Mouse (Mus musculus) embryo, embryonic 10 days (tissue): Measurements from ENCODE around the gene Adh1.

Experiments used
- DNase-seq: peaks from one replicate; pipeline ENCODE4 v3.0.0-alpha.2; 2015; ENCODE audit warnings: low spot score

Adh1 gene

GRCm38 (mm10) chr3:138260721-138261669, at the start of gene Adh1:
Gene Adh1 (plus strand): TSS chr3:138260991.
- no peak for DNase-seq

DNA sequence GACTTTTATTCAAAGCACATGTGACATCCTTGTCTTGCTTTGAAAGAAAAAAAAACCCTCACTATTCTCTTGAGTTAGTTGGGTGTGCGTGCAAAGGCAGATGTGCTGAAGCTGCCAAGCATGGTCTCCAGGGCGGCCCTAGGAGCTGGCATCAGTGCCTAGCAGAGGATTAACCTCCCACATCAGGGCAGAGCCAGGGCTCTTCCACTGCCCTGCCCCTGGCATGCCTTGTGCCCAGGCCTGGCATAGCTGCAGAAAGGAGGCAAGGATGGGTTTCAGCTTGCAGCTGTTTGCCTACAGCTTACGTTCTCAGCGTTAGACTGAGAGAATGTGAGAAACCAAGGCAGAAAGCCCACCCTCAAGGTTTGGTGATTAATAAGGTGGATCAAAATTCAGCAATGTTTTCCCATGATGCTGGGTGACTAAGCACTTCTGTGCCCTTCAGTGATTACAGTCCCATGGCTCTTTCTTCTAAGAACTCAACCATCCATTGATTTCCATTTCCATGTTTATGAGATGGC, 48.3 kb upstream of the Adh1 start:
- no peak for DNase-seq

DNA sequence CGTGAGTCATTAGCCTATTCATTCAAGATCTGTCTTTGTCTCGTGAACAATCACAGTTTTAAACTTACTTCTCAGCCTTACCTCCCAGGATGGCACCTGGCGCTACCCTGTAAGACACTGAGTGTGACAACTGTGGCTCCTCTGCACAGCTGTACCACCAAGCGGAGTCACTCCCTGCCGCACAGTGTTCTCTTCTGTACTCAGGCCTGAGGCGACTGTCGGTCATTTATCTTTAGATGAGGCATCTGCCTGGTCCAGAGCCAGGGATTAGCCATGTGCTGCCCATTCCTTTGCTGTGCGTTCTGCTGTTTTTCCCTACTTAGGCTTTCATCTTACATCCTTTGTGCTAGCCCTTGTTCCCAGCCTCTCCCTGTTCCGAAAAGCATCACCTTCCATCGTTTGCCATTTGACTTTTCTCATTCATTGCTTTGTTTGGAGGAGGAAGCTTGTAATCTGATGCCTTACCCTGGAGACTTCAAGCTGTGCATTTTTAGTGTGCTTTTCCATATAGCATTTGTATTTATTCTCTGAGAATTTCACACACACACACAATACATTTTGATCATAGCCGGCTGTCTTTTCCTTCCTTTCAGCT, 45.3 kb upstream of the Adh1 start:
- peak; percentile 49 for DNase-seq

DNA sequence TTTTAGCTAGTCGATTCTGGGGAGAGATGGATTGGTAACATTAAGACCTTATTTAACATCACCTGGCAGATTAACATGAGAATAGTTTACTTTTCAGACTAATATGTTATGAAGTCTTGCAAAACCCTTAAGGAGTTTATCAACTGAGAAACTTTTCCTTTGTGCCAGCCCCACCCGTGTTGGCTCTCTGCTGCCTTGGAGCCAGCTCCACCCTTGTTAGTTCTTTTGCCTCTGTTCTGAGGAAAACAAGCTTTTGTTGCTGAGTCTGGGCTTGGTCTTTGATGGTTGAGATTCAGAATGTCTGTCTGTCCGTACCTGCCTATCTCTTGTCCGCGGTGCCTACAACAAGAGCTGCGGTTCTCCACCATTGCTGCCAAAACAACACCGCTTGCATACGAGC, 44.7 kb upstream of the Adh1 start:
- DNase-seq, result no peak

DNA sequence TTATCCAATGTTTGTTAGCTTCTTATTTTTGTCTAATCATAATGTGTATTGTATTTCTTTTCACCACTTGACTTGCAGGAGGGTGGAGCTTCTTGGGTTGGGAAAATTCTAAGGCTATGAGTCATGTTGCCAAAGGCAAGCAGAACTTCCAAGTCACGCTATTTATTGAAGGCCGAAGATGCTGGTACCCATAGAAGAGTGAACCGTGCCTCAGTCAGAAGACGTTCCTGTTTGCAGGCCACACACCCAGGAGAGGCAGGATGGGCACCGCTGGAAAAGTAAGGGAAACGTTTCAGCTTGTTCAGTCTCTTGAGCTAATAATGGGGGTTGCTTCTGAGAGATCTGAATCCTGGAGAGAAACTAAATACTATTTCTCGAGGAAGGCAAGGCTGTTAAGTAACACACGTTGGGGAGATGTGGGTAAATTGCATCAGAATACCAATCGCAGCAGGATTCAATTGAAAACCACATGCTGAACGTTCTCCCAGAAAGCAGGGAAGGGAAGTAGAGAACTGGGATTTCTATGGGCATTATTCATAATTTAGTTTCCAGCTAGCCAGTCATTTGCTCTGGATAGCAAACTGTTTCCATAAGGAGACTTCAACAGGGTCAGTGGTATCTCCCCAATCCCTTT, 43.0 kb upstream of the Adh1 start, which contains the start of gene Adh7:
TSS of gene Adh7 (plus strand) at position 130 of the 634 bp plus-strand sequence.
- DNase-seq, result no peak

DNA sequence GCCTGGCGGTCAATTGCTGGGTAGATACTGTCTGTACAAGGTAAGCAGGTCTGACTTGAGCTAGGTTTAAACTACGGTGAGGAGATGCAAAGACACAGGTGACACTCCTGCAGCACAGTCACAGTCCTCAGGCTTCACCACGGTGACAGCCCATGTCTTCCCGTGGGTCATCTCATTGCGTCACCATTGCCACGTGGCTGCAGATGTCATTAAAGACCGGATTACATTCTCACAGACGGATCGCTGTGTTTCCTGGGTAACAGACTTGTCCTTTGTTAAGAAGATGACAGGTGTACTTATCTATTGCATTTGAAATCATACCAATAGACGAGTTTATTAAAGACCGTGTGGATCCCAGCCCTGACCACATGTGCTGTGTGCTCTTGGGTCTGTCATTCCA, 39.7 kb upstream of the Adh1 start:
- DNase-seq, result no peak

- no peak for DNase-seq
Measured at GRCm38 (mm10) chr3:138222511-138222910, 38.3 kb upstream of the Adh1 start.

GRCm38 (mm10) chr3:138222952-138223351, 37.8 kb upstream of the Adh1 start:
- peak; percentile 92 for DNase-seq

- DNase-seq, result no peak
Measured at GRCm38 (mm10) chr3:138224363-138224954, 36.3 kb upstream of the Adh1 start.

DNA sequence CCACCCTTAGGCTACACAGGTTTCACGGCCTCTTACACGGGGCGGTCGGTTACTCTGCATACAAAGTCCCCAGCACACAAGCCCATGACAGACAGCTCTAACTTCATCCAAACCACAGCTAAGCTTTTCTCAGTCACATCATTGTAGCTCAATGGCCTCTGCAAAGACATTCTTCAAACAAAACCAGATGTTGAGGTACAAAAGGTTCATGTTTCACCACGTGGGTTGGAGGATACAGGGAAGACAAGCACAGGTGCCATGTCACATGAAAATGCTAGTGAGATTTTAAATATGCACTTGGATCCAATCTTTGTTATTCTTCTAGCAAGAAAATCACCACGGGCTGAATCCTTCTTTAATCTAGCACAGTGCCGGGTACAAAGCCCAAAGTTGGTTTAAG, 35.5 kb upstream of the Adh1 start:
- no peak for DNase-seq

DNA sequence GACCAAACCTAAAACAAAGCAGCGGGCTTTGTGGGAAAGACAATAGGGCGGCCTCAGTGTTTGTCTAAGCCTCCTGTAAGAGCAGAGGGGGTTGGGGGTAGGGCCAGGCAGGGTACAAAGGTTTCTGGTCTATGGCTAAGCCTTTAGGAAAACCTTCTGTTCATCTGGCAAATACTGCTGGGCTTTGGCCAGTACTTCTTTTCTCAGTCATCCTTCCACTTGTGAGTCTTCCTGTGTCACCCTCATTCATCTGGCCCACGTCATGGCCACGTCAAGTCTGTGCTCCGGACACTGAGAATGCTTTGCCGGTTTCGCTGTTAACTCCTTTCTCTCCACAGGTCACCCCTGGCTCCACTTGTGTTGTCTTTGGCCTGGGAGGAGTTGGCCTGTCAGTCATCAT, 34.9 kb upstream of the Adh1 start:
- peak; percentile 14 for DNase-seq

DNA sequence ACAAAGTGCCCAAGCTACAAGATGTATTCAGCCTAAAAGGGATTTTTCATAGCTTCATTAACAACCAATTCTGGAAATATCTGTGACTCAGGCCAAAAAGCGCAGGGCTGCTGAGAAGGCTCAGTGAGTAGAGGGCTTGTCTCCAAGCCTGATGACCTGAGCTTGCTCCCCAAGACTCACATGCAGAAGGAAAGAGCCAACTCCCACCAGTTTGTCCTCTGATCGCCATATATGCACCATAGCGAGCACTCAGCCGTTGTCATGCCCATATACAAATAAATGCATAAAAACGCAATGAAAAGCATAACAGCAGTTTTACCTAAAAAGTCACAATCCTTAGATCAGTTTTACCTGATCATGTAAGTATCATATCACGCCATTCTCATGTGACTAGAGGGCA, 34.3 kb upstream of the Adh1 start:
- no peak for DNase-seq

GRCm38 (mm10) chr3:138227082-138227481, 33.7 kb upstream of the Adh1 start:
- DNase-seq, result no peak

DNA sequence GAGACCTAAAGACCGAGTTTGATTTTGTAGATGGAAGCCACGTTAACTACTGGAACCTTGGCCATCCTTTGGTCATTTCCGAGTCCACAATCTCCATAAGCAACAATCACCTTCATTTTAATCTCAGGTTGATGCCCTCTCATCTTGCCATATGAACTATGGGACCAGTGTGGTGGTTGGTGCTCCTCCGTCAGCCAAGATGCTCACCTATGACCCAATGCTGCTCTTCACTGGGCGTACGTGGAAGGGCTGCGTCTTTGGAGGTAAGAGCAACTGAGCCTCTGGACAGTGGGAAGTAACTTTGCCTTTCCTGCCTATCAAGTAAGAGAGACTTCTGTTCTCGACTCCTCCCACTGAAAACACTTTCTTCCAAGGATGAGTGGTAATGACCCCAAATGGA, 33.0 kb upstream of the Adh1 start:
- no peak for DNase-seq

- no peak for DNase-seq
Measured at GRCm38 (mm10) chr3:138229448-138229847, 31.3 kb upstream of the Adh1 start.

DNA sequence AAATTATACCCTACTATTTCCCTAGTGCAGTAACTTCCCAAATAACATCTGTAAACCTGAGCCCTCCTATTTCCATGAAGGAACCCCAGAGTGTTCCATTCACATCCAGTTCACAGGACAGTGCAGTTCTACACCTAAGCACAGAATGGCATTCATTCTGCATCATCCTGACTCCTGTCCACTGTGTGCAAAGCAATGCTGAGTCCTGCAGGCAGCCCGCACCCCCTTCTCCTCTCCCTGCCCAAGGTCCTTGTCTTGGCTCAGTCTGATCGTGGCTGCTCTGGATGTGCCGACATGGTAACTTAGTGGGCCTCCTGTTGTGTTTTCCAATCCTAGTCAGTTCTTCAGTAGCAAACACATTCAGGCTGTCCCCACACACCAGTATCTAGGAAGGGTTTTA, 30.5 kb upstream of the Adh1 start:
- no peak for DNase-seq

DNA sequence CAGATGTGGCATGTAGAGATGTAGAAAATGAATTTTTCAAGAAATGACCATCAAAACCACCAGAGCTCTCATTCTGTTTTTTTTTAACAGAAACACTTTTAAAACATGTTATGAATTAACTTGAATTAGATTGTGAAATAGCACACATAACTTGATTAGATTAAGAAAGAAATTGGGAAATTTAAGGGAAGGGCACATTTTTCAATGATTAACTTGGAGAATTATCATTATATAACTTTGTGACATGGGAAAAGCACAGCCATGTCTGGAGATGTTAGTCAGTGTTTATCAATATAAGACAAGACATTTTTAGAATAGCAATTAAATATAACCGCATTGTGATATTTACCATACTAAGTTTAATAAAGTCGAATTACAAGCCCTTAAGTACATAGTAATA, 29.3 kb upstream of the Adh1 start:
- no peak for DNase-seq

- DNase-seq, result no peak
Measured at GRCm38 (mm10) chr3:138236546-138237163, 24.1 kb upstream of the Adh1 start.

- DNase-seq, result no peak
Measured at GRCm38 (mm10) chr3:138238046-138238445, 22.7 kb upstream of the Adh1 start.

GRCm38 (mm10) chr3:138239461-138239860, 21.3 kb upstream of the Adh1 start:
- no peak for DNase-seq

- no peak for DNase-seq
Measured at GRCm38 (mm10) chr3:138240411-138240810, 20.4 kb upstream of the Adh1 start.

- no peak for DNase-seq
Measured at GRCm38 (mm10) chr3:138240942-138241341, 19.8 kb upstream of the Adh1 start.
